Mouse (Mus musculus) urinary bladder, postnatal 25 days (tissue): ENCODE measurements at regions not wholly inside any gene's neighbourhood (a gene's known extent, or its start where the extent isn't known, plus 50 kb on each side); places are given as distances from the start of the nearest gene placed in this dataset.
A peak's percentile ranks its signal among the peaks of the same experiment; 100 is the strongest.

Source experiments
- DNase-seq: peaks from one replicate; pipeline ENCODE4 v3.0.0; 2022; ENCODE audit warnings: low spot score

DNA sequence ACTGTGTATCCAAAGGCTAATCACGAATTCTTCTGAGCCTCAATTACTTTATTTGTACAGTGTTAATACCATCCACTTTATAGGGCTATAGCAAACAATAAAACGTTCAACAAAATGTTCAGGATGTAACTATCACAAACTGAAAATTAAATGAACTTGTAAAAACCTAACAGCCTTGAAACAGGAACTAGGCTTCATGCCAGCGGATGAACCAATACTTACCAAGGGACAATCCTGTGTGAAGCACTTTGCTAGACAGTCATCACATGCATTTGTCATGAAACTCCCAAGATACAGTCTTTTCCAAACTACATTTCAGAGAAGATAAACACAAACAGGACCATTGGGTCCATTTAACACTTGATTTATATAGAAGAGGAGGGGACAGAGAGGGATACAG is 228.9 kb upstream of the Gm12728 start:
- DNase-seq = no peak

DNA sequence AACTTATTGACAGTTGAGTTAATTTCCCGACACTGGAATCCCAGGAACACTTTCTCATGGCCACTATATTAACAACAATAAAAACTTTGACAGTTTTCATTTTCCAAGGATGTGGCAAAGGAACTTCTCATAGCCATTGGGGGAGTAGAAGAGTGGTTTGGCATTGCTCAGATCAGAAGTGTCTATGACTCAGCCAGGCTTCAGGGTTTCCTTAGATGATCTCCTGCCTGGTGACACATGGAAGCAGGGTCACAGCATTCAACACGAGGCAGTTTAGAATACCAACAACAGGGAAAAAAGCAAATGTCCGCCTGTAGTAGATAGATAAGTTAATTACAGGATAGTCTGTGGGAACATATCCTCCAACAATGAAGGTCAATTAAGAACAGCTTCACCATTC is 228.1 kb upstream of the Gm12728 start:
- no peak for DNase-seq

DNA sequence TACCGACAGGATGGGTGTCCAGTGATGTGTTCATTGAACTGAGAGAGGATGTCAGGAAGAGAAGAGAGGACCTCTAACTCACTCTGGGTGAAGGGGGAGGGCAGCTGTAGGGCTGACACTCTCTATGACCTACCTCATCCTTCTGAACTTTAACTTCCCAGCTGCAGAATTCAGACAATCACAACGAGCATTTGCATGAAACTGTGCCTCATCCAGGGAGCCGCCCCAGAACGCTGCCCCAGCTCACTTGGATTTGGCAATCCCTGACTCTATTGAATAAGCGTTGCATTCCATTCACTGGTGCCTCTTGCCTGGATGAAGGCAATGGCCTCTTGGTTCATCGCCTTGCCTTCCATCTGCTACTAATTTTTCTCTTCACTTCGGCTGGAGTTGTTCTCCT is 223.9 kb upstream of the Gm12728 start:
- DNase-seq = no peak

- DNase-seq = no peak
Observed at GRCm38 (mm10) chr4:105566513-105567457, 222.9 kb upstream of the Gm12728 start.

- DNase-seq = no peak
Observed at GRCm38 (mm10) chr4:105569671-105570070, 220.0 kb upstream of the Gm12728 start.

DNA sequence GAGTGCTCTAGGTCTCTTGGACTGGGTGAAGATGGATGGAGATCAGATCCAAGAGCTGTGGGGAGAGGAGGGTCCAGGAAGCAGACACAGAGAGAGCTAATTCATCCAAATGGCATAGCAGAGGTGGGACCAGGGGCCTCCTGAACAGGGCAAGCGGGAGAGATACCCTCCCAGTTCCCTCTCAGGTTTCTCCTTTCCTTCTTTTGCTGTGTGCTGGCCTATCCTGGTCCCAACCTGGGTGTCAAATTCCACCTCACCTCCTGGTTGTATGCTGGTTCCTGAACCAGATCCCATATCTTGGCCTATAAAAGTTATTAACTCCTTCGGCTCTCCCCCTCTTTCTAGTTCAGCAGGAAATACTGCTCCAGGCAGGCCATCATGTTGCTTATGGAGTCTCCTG is 214.1 kb upstream of the Gm12728 start:
- DNase-seq = no peak

- no peak for DNase-seq
Observed at GRCm38 (mm10) chr4:105580987-105581386, 208.7 kb upstream of the Gm12728 start.

GRCm38 (mm10) chr4:105584329-105584925 is 205.2 kb upstream of the Gm12728 start:
- no peak for DNase-seq

- no peak for DNase-seq
Observed at GRCm38 (mm10) chr4:105603661-105604060, 186.0 kb upstream of the Gm12728 start.

DNA sequence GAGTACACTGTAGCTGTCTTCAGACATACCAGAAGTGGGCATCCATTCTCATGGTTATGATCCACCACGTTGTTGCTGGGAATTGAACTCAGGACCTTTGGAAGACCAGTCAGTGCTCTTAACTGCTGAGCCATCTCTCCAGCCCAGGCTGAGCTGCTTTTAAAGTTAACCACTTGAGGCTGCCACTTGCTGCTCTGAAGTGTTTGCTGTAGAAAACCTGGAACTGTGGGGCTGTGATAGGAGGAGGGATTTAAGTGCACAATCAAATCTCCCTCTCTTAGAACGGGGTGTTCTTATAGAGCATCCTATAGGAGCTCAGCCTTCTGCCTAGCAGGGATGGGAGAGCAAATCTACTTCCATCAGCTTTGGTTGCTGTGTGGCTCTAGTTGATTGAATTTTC is 185.1 kb upstream of the Gm12728 start:
- DNase-seq = no peak

GRCm38 (mm10) chr4:105606731-105607130 is 182.9 kb upstream of the Gm12728 start:
- DNase-seq = no peak

- no peak for DNase-seq
Observed at GRCm38 (mm10) chr4:105610917-105611316, 178.8 kb upstream of the Gm12728 start.

- DNase-seq = no peak
Observed at GRCm38 (mm10) chr4:105614390-105614789, 175.3 kb upstream of the Gm12728 start.

GRCm38 (mm10) chr4:105626371-105627320 is 163.0 kb upstream of the Gm12728 start:
- DNase-seq = peak; percentile 9

GRCm38 (mm10) chr4:105629581-105629980 is 160.1 kb upstream of the Gm12728 start:
- no peak for DNase-seq

- no peak for DNase-seq
Observed at GRCm38 (mm10) chr4:105630595-105631369, 158.9 kb upstream of the Gm12728 start.

GRCm38 (mm10) chr4:105632581-105633358 is 156.9 kb upstream of the Gm12728 start:
- no peak for DNase-seq

DNA sequence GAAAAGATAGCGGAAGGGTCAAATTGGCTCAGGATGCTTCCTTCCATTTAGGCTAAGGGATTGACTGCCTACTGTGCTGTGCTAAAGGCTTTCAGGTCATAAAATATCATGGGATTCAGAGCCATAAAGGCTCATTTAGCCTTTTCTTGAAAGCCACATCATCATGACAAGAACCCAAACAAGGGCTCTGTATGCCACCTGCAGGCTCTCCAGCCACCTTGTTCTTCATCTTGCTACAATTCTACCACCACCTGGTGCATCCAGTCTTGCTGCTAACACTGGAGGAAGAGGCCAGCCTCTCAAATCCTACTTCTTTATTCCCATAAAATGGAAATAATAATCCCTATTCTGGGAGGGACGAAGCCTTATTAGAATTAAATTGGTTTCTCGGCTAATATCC is 155.9 kb upstream of the Gm12728 start:
- DNase-seq = no peak

DNA sequence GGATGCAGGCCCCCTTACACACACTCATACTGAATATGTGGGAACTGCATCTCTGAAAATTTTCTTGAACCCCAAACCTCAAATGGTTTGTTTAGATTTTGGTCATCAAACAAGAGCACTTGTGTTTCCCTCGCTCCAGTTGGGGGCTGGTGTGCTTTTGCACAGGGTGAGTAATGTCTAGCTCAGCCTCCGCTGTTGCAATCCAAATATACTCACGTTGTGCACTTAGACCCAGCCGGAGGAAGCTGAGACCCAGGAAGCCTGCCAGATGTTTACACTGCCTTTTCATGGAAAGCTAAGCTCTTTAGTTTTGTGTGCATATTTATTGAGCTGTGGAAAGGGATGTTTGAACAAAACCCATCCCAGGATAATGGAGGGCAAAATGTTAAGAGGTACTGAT is 148.9 kb upstream of the Gm12728 start:
- DNase-seq = no peak

DNA sequence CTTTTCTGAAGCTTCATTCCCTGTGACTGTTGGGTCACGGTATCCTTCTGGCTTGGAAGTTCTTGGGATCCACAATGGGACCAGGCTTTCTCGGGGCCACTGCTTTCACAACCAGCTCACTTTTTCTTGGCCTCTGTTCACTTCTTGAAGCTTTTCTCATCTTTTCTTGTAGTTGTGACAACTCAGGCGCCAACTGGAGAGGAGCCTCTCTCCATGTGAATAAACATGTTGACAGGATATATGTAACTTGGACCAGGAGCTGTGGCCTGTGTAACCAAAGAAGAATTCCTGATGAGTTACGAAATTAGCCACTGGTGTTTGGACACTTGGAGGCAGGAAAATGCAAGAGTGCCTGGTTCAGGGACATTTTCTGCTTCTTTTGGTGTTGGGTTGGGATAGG is 148.1 kb upstream of the Gm12728 start:
- DNase-seq = no peak
